Mouse (Mus musculus): ENCODE measurements at regions not wholly inside any gene's neighbourhood (a gene's known extent, or its start where the extent isn't known, plus 50 kb on each side); places are given as distances from the start of the nearest gene placed in this dataset.

DNA sequence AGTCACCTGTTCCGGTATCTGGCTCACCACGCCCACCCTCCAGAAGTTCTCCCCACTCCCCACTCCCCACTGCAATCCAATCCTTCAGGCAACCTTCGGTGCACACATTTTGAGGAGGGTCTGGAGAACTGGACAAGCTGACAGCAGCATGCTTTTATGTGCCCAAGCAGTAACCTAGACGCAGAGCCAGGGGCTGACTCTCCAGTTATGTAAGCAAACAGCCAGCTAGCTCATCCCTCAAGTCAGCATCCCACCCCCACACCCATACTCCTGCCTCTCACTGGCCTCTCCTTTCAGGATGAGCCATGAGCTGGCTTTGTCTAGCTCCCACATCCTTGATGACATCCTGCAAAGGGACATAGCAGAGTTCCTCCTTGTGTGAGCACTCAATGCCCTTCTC is 142.8 kb upstream of the Cadm1 start:
- TF ChIP-seq CTCF (IDR thresholded peaks at IDR 0.05; ENCODE audit: low read depth) (no peak), EP300 (IDR thresholded peaks at IDR 0.05; ENCODE audit: low read depth) (no peak)
